Mouse (Mus musculus) erythroblast, embryonic 14.5 days (primary cell): ENCODE measurements around the gene Pilra.

Experiments used
- GATA1 ChIP-seq: IDR thresholded peaks from 2 replicates; pipeline ENCODE4 v1.6.1; 2012; ENCODE audit warnings: low read length, inconsistent platforms, mixed read lengths
- TAL1 ChIP-seq: IDR thresholded peaks from 3 replicates; pipeline ENCODE4 v1.6.1; 2012; ENCODE audit warnings: low read length, inconsistent platforms, mixed read lengths

GRCm38 (mm10) chr5:137882922-137883321, 46.8 kb upstream of the Pilra start:
- TF ChIP-seq GATA1: no peak
- no peak for TF ChIP-seq TAL1
